Mouse (Mus musculus): ENCODE data around the gene Tusc2. TPM values are rescaled to one million over a fixed set of nuclear protein-coding genes. Genes with fewer than 3 reads are reported as not detected.

The Tusc2 gene
- polyA plus RNA-seq, 1 experiment from 2014 or later = 35.9 TPM

DNA sequence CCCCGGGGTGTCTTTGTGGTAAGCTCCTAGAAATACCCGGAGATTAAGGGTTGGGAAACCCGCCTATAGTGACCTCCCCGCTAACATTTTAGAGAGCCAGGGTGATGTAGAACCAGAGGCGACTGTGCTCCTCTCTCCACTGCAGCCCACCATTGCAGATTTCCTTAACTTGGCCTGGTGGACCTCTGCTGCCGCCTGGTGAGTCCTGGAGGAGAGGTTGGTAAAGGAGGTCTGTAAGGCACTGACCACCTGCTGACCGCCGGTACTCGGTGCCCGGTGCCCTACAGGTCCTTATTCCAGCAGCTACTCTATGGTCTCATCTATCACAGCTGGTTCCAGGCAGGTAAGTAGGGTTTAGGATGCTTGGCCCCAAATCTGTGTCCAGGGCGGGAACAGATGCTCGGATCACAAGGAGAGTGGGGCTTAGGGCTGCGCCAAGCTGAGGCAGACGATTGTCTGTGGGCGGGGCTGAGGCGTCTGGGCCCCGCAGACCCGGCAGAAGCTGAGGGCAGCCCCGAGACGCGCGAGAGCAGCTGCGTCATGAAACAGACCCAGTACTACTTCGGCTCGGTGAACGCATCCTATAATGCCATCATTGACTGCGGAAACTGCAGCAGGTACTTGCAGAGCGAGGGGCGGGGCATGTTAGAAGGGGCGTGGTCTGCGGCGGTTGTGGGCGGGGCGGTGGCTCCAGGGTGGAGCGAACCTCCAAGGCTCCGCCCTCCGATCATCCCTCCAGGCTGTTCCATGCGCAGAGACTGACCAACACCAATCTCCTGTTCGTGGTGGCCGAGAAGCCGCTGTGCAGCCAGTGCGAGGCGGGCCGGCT, 36.6 kb upstream of the Tusc2 start:
- Histone ChIP-seq H3K9ac (replicated peaks) (no peak overlapping the region), H3K4me1 (ENCODE audit: insufficient read depth) (peaks cover 13% of the 10 kb centered on the region), H3K4me2 (ENCODE audit: low read depth, low read length) (peak overlapping the region; percentile 58), H3K9me3 (ENCODE audit: low read length) (no peaks in the 10 kb centered on the region), H3K36me3 (replicated peaks; ENCODE audit: insufficient read depth, low read length) (no peaks in the 10 kb centered on the region), H3K4me3 (ENCODE audit: low read depth, low read length) (peak overlapping the region; percentile 30), H3K27ac (ENCODE audit: low read depth) (no peak overlapping the region), H3K27me3 (ENCODE audit: insufficient read depth, low read length) (peaks cover 47% of the 10 kb centered on the region)
- TF ChIP-seq CTCF (IDR thresholded peaks at IDR 0.05; ENCODE audit: low read depth) (no peak), EP300 (IDR thresholded peaks at IDR 0.05; ENCODE audit: low read depth) (no peak)
- DNase-seq = peak; percentile 88
- ATAC-seq = peak; percentile 72
- WGBS (ENCODE audit: insufficient replicate concordance) = 7% methylated on average over 34 of the region's 44 CpGs

DNA sequence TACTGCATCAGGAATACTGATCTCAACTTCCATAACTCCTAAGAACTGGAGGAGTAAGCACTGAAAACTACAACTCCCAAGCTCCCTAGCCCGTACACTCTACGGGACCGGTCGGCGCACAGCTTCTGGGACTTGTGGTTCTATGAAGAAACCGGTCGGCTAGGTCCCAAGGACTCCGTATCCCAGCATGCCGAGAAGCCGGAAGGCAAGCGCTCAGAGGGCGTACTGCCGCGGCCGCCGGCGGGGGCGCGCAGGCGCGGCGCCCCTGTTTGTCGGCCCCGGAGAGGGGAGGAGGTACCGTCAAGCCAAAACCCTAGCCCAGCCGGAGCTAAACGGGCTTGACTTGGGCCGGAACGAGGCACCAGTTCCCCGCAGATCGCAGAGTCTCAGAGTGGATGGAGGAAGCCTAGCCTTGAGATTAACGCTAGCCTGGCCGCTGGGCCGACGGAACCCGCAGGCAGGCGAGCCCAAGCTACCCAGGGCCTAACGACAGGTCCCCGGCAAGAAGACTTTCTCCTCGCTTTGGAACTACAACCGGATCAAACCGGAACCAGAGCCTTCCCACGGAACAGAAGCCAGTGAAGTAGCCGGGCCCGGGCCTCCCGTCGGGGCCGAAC, 29.2 kb upstream of the Tusc2 start, which contains the start of gene Tmem115:
TSS of gene Tmem115 (plus strand) at position 155 of the 617 bp plus-strand sequence.
- H3K36me3 ChIP-seq (replicated peaks; ENCODE audit: insufficient read depth, low read length) = peaks cover 15% of the 10 kb centered on the region
- TF ChIP-seq EP300 (IDR thresholded peaks at IDR 0.05; ENCODE audit: low read depth) = no peak
- peak; percentile 48; the same call in 1 of the 2 replicates for TF ChIP-seq CTCF (IDR thresholded peaks at IDR 0.05; ENCODE audit: low read depth)
- DNase-seq (peak; percentile 91), ATAC-seq (peak; percentile 97)
- H3K9me3 ChIP-seq (ENCODE audit: low read length) = no peaks in the 10 kb centered on the region
- peak within 1 kb of the TSS; percentile 91 for H3K9ac ChIP-seq (replicated peaks)
- H3K27ac ChIP-seq (ENCODE audit: low read depth) = peak within 1 kb of the TSS; percentile 79
- H3K27me3 ChIP-seq (ENCODE audit: insufficient read depth, low read length) = 0 out of 2 replicates have a peak, but pooled peaks cover 3% of the 10 kb centered on the region
- peak within 1 kb of the TSS; percentile 70 for H3K4me3 ChIP-seq (ENCODE audit: low read depth, low read length)
- under 1% methylated on average over 48 of the region's 48 CpGs for WGBS (ENCODE audit: insufficient replicate concordance)
- peak within 1 kb of the TSS; percentile 97 for H3K4me2 ChIP-seq (ENCODE audit: low read depth, low read length)
- H3K4me1 ChIP-seq (ENCODE audit: insufficient read depth) = peaks cover 27% of the 10 kb centered on the region

DNA sequence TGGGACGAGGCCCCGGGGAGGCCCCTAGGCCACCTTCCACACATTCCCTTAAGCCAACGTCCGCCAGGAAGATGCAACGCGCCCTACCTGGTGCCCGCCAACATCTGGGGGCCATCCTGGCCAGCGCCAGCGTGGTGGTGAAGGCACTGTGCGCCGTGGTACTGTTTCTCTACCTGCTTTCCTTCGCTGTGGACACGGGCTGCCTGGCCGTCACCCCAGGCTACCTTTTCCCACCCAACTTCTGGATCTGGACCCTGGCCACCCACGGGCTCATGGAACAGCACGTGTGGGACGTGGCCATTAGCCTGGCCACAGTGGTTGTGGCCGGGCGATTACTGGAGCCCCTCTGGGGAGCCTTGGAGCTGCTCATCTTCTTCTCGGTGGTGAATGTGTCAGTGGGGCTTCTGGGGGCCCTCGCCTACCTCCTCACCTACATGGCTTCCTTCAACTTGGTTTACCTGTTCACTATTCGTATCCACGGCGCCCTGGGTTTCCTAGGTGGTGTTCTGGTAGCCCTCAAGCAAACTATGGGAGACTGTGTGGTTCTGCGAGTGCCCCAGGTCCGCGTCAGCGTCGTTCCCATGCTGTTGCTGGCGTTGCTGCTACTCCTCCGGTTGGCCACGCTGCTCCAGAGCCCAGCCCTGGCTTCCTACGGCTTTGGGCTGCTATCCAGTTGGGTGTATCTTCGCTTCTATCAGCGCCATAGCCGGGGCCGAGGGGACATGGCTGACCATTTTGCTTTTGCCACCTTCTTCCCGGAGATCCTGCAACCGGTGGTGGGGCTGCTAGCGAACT, 28.4 kb upstream of the Tusc2 start:
- ATAC-seq = peak; percentile 12; the same call in 1 of the 2 replicates

DNA sequence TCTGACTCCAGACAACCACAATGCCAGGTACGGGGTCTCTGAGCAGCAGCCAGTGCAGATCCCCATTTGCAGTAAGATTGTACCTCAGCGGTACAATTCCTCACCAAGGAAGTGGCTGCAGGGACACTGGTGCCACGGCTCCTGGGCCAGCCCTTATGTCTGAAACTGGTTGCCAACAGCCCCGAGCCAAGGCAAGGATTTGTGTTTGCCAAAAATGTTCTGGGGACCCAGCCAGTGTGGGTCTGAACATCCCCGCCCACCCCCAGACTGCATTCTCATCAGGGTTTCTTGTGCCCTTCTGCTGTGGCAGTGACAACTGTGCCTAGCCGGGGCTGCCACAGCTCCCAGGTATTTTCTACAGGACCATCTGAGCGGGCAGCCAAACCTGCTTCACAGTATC, 24.8 kb upstream of the Tusc2 start:
- TF ChIP-seq CTCF (IDR thresholded peaks at IDR 0.05; ENCODE audit: low read depth) = no peak
- no peak for TF ChIP-seq EP300 (IDR thresholded peaks at IDR 0.05; ENCODE audit: low read depth)
- DNase-seq = no peak
- H3K9me3 ChIP-seq (ENCODE audit: low read length) = no peaks in the 10 kb centered on the region

More for the DNA sequence above, 28.4 kb upstream of the Tusc2 start:
- 0% methylated on average over 40 of the region's 40 CpGs for WGBS (ENCODE audit: insufficient replicate concordance)
- Histone ChIP-seq H3K27ac (ENCODE audit: low read depth) (peak overlapping the region; percentile 79), H3K4me1 (ENCODE audit: insufficient read depth) (peaks cover 27% of the 10 kb centered on the region), H3K9ac (replicated peaks) (peak overlapping the region; percentile 91), H3K27me3 (ENCODE audit: insufficient read depth, low read length) (no peaks in the 10 kb centered on the region), H3K36me3 (replicated peaks; ENCODE audit: insufficient read depth, low read length) (peaks cover 21% of the 10 kb centered on the region), H3K4me3 (ENCODE audit: low read depth, low read length) (peak overlapping the region; percentile 70), H3K9me3 (ENCODE audit: low read length) (no peaks in the 10 kb centered on the region), H3K4me2 (ENCODE audit: low read depth, low read length) (peak overlapping the region; percentile 97)
- no peak for TF ChIP-seq EP300 (IDR thresholded peaks at IDR 0.05; ENCODE audit: low read depth)
- no peak for TF ChIP-seq CTCF (IDR thresholded peaks at IDR 0.05; ENCODE audit: low read depth)
- DNase-seq = peak; percentile 59

DNA sequence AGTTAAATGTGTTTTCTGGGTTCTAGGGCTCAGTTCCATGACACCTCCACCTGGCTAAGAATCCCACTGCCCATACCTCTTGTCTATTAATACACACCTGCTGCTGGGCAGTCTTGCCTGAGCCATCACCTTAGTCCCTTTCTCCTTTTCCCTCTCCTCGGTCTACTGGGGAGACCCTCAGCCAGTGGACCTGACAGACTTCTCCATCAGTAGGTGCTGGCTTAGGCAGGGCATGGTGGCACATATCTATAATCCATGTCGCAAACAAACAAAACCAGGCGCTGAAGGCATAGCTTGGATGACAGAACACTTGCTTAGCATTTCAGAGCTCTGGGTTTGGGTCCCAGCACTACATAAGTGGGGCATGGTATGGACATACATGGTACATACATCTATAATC, 24.3 kb upstream of the Tusc2 start:
- ATAC-seq (no peak), DNase-seq (no peak)
- no peak overlapping the region for H3K27ac ChIP-seq (ENCODE audit: low read depth)
- no peak for TF ChIP-seq EP300 (IDR thresholded peaks at IDR 0.05; ENCODE audit: low read depth)
- no peak for TF ChIP-seq CTCF (IDR thresholded peaks at IDR 0.05; ENCODE audit: low read depth)
- WGBS (ENCODE audit: insufficient replicate concordance) = 83% methylated on average over 3 of the region's 3 CpGs
- H3K4me1 ChIP-seq (ENCODE audit: insufficient read depth) = peaks cover 41% of the 10 kb centered on the region
- H3K4me3 ChIP-seq (ENCODE audit: low read depth, low read length) = no peak overlapping the region
- no peaks in the 10 kb centered on the region for H3K27me3 ChIP-seq (ENCODE audit: insufficient read depth, low read length)
- H3K36me3 ChIP-seq (replicated peaks; ENCODE audit: insufficient read depth, low read length) = peaks cover 27% of the 10 kb centered on the region
- no peak overlapping the region for H3K4me2 ChIP-seq (ENCODE audit: low read depth, low read length)
- H3K9me3 ChIP-seq (ENCODE audit: low read length) = no peaks in the 10 kb centered on the region
- H3K9ac ChIP-seq (replicated peaks) = no peak overlapping the region

More for the DNA sequence above, 24.8 kb upstream of the Tusc2 start:
- Histone ChIP-seq H3K36me3 (replicated peaks; ENCODE audit: insufficient read depth, low read length) (peaks cover 27% of the 10 kb centered on the region), H3K27me3 (ENCODE audit: insufficient read depth, low read length) (no peaks in the 10 kb centered on the region), H3K27ac (ENCODE audit: low read depth) (no peak overlapping the region), H3K9ac (replicated peaks) (no peak overlapping the region), H3K4me3 (ENCODE audit: low read depth, low read length) (no peak overlapping the region), H3K4me1 (ENCODE audit: insufficient read depth) (peaks cover 45% of the 10 kb centered on the region), H3K4me2 (ENCODE audit: low read depth, low read length) (no peak overlapping the region)
- no peak for ATAC-seq
- 91% methylated on average over 7 of the region's 7 CpGs for WGBS (ENCODE audit: insufficient replicate concordance)

Measured in liver, postnatal 0 days (tissue).